Mouse (Mus musculus): ENCODE measurements around the gene Erlin1. TPM values are rescaled to one million over a fixed set of nuclear protein-coding genes. Genes with fewer than 3 reads are reported as not detected.

Gene Erlin1
- total and polyA plus RNA-seq, 3 experiments = 9.7 to 26.6 (median 22.7) TPM

GRCm38 (mm10) chr19:44063773-44064172, 5.8 kb downstream of the Erlin1 start:
- Histone ChIP-seq H3K4me2 (ENCODE audit: insufficient read depth, low read depth, poor library complexity, severe bottlenecking) (no peak overlapping the region), H3K9ac (ENCODE audit: insufficient read depth, low read depth) (no peak overlapping the region), H3K9me3 (replicated peaks; ENCODE audit: low read length) (no peaks in the 10 kb centered on the region), H3K79me2 (replicated peaks; ENCODE audit: control insufficient read depth, extremely low read depth, insufficient read depth, poor library complexity, severe bottlenecking) (peaks cover 8% of the 10 kb centered on the region), H3K36me3 (replicated peaks in 1 of 2; ENCODE audit: control insufficient read depth in 1 of 2, insufficient read depth in 1 of 2, low read length in 1 of 2) (peaks cover 23 to 59% of the 10 kb centered on the region in 2 experiments), H3K27ac (ENCODE audit: insufficient read depth, low read depth) (no peak overlapping the region), H3K4me1 (ENCODE audit: control insufficient read depth in 1 of 2, insufficient read depth in 2 of 2) (peaks cover 3 to 37% of the 10 kb centered on the region in 2 experiments; a peak in 3 of 4 replicates), H3K4me3 (replicated peaks in 1 of 3; ENCODE audit: low read depth in 2 of 3, low read length in 2 of 3, poor library complexity in 1 of 3) (no peak overlapping the region), H3K27me3 (replicated peaks) (no peaks in the 10 kb centered on the region)
- TF ChIP-seq KAT2A (IDR thresholded peaks at IDR 0.05; ENCODE audit: insufficient replicate concordance, low read length) (no peak), HCFC1 (IDR thresholded peaks at IDR 0.05; ENCODE audit: low read depth, low read length) (no peak), SMC3 (IDR thresholded peaks at IDR 0.05; ENCODE audit: low read depth, low read length) (no peak), TBP (conservative IDR thresholded peaks at IDR 0.05; ENCODE audit: low read depth, low read length) (no peak), CHD1 (IDR thresholded peaks at IDR 0.05; ENCODE audit: low read depth, low read length) (no peak), ZC3H11A (IDR thresholded peaks at IDR 0.05; ENCODE audit: low read depth, low read length) (no peak), GABPA (IDR thresholded peaks at IDR 0.05; ENCODE audit: insufficient replicate concordance, low read depth, low read length) (no peak), EP300 (IDR thresholded peaks at IDR 0.05; ENCODE audit: low read length) (no peak), USF2 (conservative IDR thresholded peaks at IDR 0.05; ENCODE audit: low read depth, low read length) (no peak), MAZ (IDR thresholded peaks at IDR 0.05; ENCODE audit: low read depth, low read length) (no peak), ZKSCAN1 (IDR thresholded peaks at IDR 0.05; ENCODE audit: borderline replicate concordance, low read depth, low read length) (no peak), NRF1 (IDR thresholded peaks at IDR 0.05; ENCODE audit: low read depth, low read length) (no peak), RAD21 (IDR thresholded peaks at IDR 0.05; ENCODE audit: low read depth, low read length) (no peak), MAFK (IDR thresholded peaks at IDR 0.05; ENCODE audit: insufficient replicate concordance, low read length) (no peak), ETS1 (conservative IDR thresholded peaks at IDR 0.05; ENCODE audit: low read depth, low read length) (no peak), TCF12 (IDR thresholded peaks at IDR 0.05; ENCODE audit: low read depth, low read length) (no peak), POLR2A (IDR thresholded peaks at IDR 0.05; ENCODE audit: low read depth, low read length) (no peak)
- in situ Hi-C loops (cut with MboI; ENCODE audit: low pct_ligation_motif_present, low pct_unique_long_range_greater_than_20kb, low sequenced_read_pairs) = no loop called here
- dilution Hi-C loops (cut with MboI; ENCODE audit: extremely low pct_ligation_motif_present, extremely low pct_unique_long_range_greater_than_20kb, low sequenced_read_pairs) = no loop called here
- DNase-seq (ENCODE audit: extremely low read depth) = no peak

GRCm38 (mm10) chr19:44060226-44060625, 9.4 kb downstream of the Erlin1 start:
- no peak overlapping the region for H3K27ac ChIP-seq (ENCODE audit: insufficient read depth, low read depth)
- TF ChIP-seq MAFK (IDR thresholded peaks at IDR 0.05; ENCODE audit: insufficient replicate concordance, low read length) (no peak), ELF1 (IDR thresholded peaks at IDR 0.05; ENCODE audit: low read depth, low read length) (no peak), GABPA (IDR thresholded peaks at IDR 0.05; ENCODE audit: insufficient replicate concordance, low read depth, low read length) (no peak), MAX (IDR thresholded peaks at IDR 0.05; ENCODE audit: low read length) (no peak)
- no peak for DNase-seq (ENCODE audit: extremely low read depth)
- H3K4me3 ChIP-seq (replicated peaks in 1 of 3; ENCODE audit: low read depth in 2 of 3, low read length in 2 of 3, poor library complexity in 1 of 3) = no peak overlapping the region
- H3K4me2 ChIP-seq (ENCODE audit: insufficient read depth, low read depth, poor library complexity, severe bottlenecking) = no peak overlapping the region
- in situ Hi-C loops (cut with MboI; ENCODE audit: low pct_ligation_motif_present, low pct_unique_long_range_greater_than_20kb, low sequenced_read_pairs) = no loop called here
- no peaks in the 10 kb centered on the region for H3K9me3 ChIP-seq (replicated peaks; ENCODE audit: low read length)
- H3K27me3 ChIP-seq (replicated peaks) = no peaks in the 10 kb centered on the region
- H3K9ac ChIP-seq (ENCODE audit: insufficient read depth, low read depth) = no peak overlapping the region
- H3K4me1 ChIP-seq (ENCODE audit: control insufficient read depth in 1 of 2, insufficient read depth in 2 of 2) = peaks cover 0 to 16% of the 10 kb centered on the region in 2 experiments; a peak in 1 of 4 replicates
- peaks cover 40 to 78% of the 10 kb centered on the region in 2 experiments for H3K36me3 ChIP-seq (replicated peaks in 1 of 2; ENCODE audit: control insufficient read depth in 1 of 2, insufficient read depth in 1 of 2, low read length in 1 of 2)
- no peaks in the 10 kb centered on the region for H3K79me2 ChIP-seq (replicated peaks; ENCODE audit: control insufficient read depth, extremely low read depth, insufficient read depth, poor library complexity, severe bottlenecking)
- dilution Hi-C loops (cut with MboI; ENCODE audit: extremely low pct_ligation_motif_present, extremely low pct_unique_long_range_greater_than_20kb, low sequenced_read_pairs) = no loop called here
